Mouse (Mus musculus): ENCODE measurements around the gene Rhox3a2. TPM values are rescaled to one million over a fixed set of nuclear protein-coding genes. Genes with fewer than 3 reads are reported as not detected.

The Rhox3a2 gene
- not detected for polyA plus RNA-seq (2017; shearing (Covaris generic))

DNA sequence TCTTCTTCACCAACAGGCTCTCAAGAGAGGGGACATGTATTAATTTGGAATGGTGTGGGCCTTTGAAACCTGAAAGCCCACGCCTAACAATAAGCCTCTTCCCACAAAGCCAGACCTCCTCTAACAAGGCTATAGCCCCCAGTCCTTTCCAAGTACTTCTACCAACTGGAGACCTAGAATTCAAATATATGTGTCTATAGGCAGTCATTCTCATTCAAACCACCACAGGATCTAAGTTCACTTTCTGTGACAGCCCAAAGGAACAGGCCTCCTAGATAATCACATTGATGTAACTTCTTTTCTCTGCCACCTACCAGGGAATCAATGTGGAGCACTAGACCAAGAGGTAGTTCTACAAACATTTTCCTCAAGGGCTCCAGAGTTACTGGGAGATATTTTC lies at the start of gene Rhox3a2:
Gene Rhox3a2, plus strand, starts transcription at position 301 of the 400 bp plus-strand sequence.

GRCm38 (mm10) chrX:37390548-37390947 lies 10.7 kb downstream of the Rhox3a2 start, which contains the start of gene Rhox4a2:
Gene Rhox4a2 (plus strand): TSS chrX:37390848.

GRCm38 (mm10) chrX:37411767-37412166 lies 31.9 kb downstream of the Rhox3a2 start, which contains the start of gene Rhox2b:
Gene Rhox2b (plus strand): TSS chrX:37412067.

DNA sequence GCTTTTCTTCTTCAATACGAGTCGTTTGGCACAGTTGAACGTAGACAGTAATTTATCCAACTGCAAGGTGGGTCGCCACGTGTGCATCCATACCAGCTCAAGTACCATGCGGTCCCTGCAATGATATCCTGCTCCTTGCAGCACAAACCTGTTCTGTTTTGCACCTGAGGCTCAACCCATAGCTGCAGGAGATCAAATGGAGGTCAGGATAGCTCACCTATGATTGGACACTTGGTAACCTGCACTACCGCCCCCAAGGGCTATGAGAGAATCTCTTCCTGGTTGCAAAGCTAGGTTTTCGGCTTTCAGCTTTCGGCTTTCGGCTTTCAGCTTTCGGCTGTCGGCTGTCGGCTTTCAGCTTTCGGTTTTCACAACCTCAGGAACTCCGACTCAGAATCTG lies 52.4 kb downstream of the Rhox3a2 start, which contains the start of gene Rhox4b:
Gene Rhox4b, plus strand, starts transcription at position 301 of the 400 bp plus-strand sequence.

Other genes starting within 250 kb of the Rhox3a2 start
- 0.15 TPM for gene Akap14, start 211.2 kb upstream of the Rhox3a2 start, polyA plus RNA-seq (2017; shearing (Covaris generic))
- gene Ndufa1, start 188.9 kb upstream of the Rhox3a2 start, polyA plus RNA-seq (2017; shearing (Covaris generic)): 270 TPM
- gene Rnf113a1, start 188.8 kb upstream of the Rhox3a2 start, polyA plus RNA-seq (2017; shearing (Covaris generic)): 12.8 TPM
- not detected for gene Gm9, start 169.0 kb upstream of the Rhox3a2 start, polyA plus RNA-seq (2017; shearing (Covaris generic))
- gene Rhox1, start 157.8 kb upstream of the Rhox3a2 start, polyA plus RNA-seq (2017; shearing (Covaris generic)): not detected
- gene Rhox2a, start 135.1 kb upstream of the Rhox3a2 start, polyA plus RNA-seq (2017; shearing (Covaris generic)): not detected
- not detected for gene Rhox3a, start 130.1 kb upstream of the Rhox3a2 start, polyA plus RNA-seq (2017; shearing (Covaris generic))
- not detected for gene Rhox4a, start 114.7 kb upstream of the Rhox3a2 start, polyA plus RNA-seq (2017; shearing (Covaris generic))
- gene Rhox4a2, start 10.8 kb downstream of the Rhox3a2 start, polyA plus RNA-seq (2017; shearing (Covaris generic)): not detected
- not detected for gene Rhox2b, start 32.0 kb downstream of the Rhox3a2 start, polyA plus RNA-seq (2017; shearing (Covaris generic))
- gene Rhox4b, start 52.5 kb downstream of the Rhox3a2 start, polyA plus RNA-seq (2017; shearing (Covaris generic)): not detected
- gene Rhox2c, start 73.7 kb downstream of the Rhox3a2 start, polyA plus RNA-seq (2017; shearing (Covaris generic)): not detected
- not detected for gene Rhox3c, start 78.6 kb downstream of the Rhox3a2 start, polyA plus RNA-seq (2017; shearing (Covaris generic))
- not detected for gene Rhox4c, start 100.3 kb downstream of the Rhox3a2 start, polyA plus RNA-seq (2017; shearing (Covaris generic))
- gene Rhox2d, start 113.4 kb downstream of the Rhox3a2 start, polyA plus RNA-seq (2017; shearing (Covaris generic)): not detected
- gene Rhox4d, start 134.3 kb downstream of the Rhox3a2 start, polyA plus RNA-seq (2017; shearing (Covaris generic)): not detected
- gene Rhox2e, start 150.4 kb downstream of the Rhox3a2 start, polyA plus RNA-seq (2017; shearing (Covaris generic)): not detected
- gene Rhox3e, start 162.0 kb downstream of the Rhox3a2 start, polyA plus RNA-seq (2017; shearing (Covaris generic)): not detected
- not detected for gene Rhox4e, start 177.4 kb downstream of the Rhox3a2 start, polyA plus RNA-seq (2017; shearing (Covaris generic))
- gene Rhox2f, start 191.4 kb downstream of the Rhox3a2 start, polyA plus RNA-seq (2017; shearing (Covaris generic)): not detected
- gene Rhox3f, start 201.0 kb downstream of the Rhox3a2 start, polyA plus RNA-seq (2017; shearing (Covaris generic)): not detected
- not detected for gene Rhox4f, start 227.7 kb downstream of the Rhox3a2 start, polyA plus RNA-seq (2017; shearing (Covaris generic))
- not detected for gene Rhox3g, start 248.6 kb downstream of the Rhox3a2 start, polyA plus RNA-seq (2017; shearing (Covaris generic))

Data from activated CD4-positive, CD25-positive, alpha-beta regulatory T cell, adult 9 weeks (primary cell).